ENCODE assay signal across 8 mouse cellular contexts in genomic region chr2:180025135-180025860, GRCm38 (mm10). TPM values are rescaled to one million over a fixed set of nuclear protein-coding genes. Genes with fewer than 3 reads are reported as not detected.
DNase-seq lines count a peak whose midpoint lies in the region; ATAC-seq and TF ChIP-seq lines count a peak whose summit lies in the region.

No protein-coding gene starts in this region.

- H3K4me2 ChIP-seq in forebrain, embryonic 15.5 days (replicated peaks): peak overlapping the region; percentile 82
- peak overlapping the region; percentile 95 for H3K4me2 ChIP-seq in intestine, embryonic 15.5 days (replicated peaks)
- H3K4me2 ChIP-seq in lung, embryonic 14.5 days: peak overlapping the region; percentile 72

- no peak; the same call in 1 of the 2 replicates for ATAC-seq in forebrain, embryonic 15.5 days (replicated peaks)
- ATAC-seq in intestine, embryonic 15.5 days: peak; percentile 35
- ATAC-seq in lung, embryonic 14.5 days (ENCODE audit: insufficient read depth): no peak; the same call in none of the 2 replicates

- H3K9ac ChIP-seq in forebrain, embryonic 15.5 days (replicated peaks): peak overlapping the region; percentile 98
- H3K9ac ChIP-seq in intestine, embryonic 15.5 days: peak overlapping the region; percentile 80
- H3K9ac ChIP-seq in lung, embryonic 14.5 days: peak overlapping the region; percentile 81

- peaks cover 24% of the 10 kb centered on the region for H3K36me3 ChIP-seq in forebrain, embryonic 15.5 days
- H3K36me3 ChIP-seq in intestine, embryonic 15.5 days: peaks cover 19% of the 10 kb centered on the region; the same call in 1 of the 2 replicates
- H3K36me3 ChIP-seq in lung, embryonic 14.5 days (ENCODE audit: insufficient read depth): peaks cover 35% of the 10 kb centered on the region

- peak overlapping the region; percentile 36; the same call in 1 of the 2 replicates for H3K27ac ChIP-seq in bone marrow macrophage, adult 2 months (ENCODE audit: insufficient read depth, low read depth, low read length)
- H3K27ac ChIP-seq in forebrain, embryonic 15.5 days (replicated peaks): peak overlapping the region; percentile 95
- H3K27ac ChIP-seq in intestine, embryonic 15.5 days: peak overlapping the region; percentile 93
- H3K27ac ChIP-seq in lung, embryonic 14.5 days (ENCODE audit: low read depth): peak overlapping the region; percentile 91

- no peaks in the 10 kb centered on the region for H3K9me3 ChIP-seq in forebrain, embryonic 15.5 days
- H3K9me3 ChIP-seq in intestine, embryonic 15.5 days: no peaks in the 10 kb centered on the region
- no peaks in the 10 kb centered on the region for H3K9me3 ChIP-seq in lung, embryonic 14.5 days (ENCODE audit: low read depth, low read length)

- DNase-seq in spleen, postnatal 4 days (ENCODE audit: low spot score in 2 of 2): peak; percentile 48 to 83
- no peak for DNase-seq in spleen, adult 12 weeks (ENCODE audit: low spot score)
- DNase-seq in lung, embryonic 14.5 days: peak; percentile 50
- peak; percentile 41 for DNase-seq in retina, embryonic 14.5 days (ENCODE audit: low spot score)
- no peak for DNase-seq in adipocyte (ENCODE audit: low spot score)

- under 1% methylated on average over 84 of the region's 84 CpGs for WGBS in forebrain, embryonic 15.5 days
- under 1% methylated on average over 84 of the region's 84 CpGs for WGBS in intestine, embryonic 15.5 days
- WGBS in lung, embryonic 14.5 days: 1% methylated on average over 82 of the region's 84 CpGs

- H3K4me1 ChIP-seq in bone marrow macrophage, adult 2 months (ENCODE audit: control insufficient read depth, insufficient read depth, low read length): peaks cover 16% of the 10 kb centered on the region
- H3K4me1 ChIP-seq in forebrain, embryonic 15.5 days: peaks cover 43% of the 10 kb centered on the region
- peaks cover 25% of the 10 kb centered on the region for H3K4me1 ChIP-seq in intestine, embryonic 15.5 days (replicated peaks)
- H3K4me1 ChIP-seq in lung, embryonic 14.5 days (ENCODE audit: insufficient read depth): peaks cover 15% of the 10 kb centered on the region

- H3K27me3 ChIP-seq in forebrain, embryonic 15.5 days: peaks cover 17% of the 10 kb centered on the region
- H3K27me3 ChIP-seq in intestine, embryonic 15.5 days (replicated peaks): peaks cover 15% of the 10 kb centered on the region
- H3K27me3 ChIP-seq in lung, embryonic 14.5 days (ENCODE audit: insufficient read depth, low read length): peaks cover 16% of the 10 kb centered on the region

- no peak for TF ChIP-seq CTCF in bone marrow macrophage, adult 2 months (IDR thresholded peaks at IDR 0.05; ENCODE audit: low read depth, low read length)
- TF ChIP-seq CTCF in lung, embryonic 14.5 days (IDR thresholded peaks at IDR 0.05; ENCODE audit: low read depth): no peak

- peak overlapping the region; percentile 95 for H3K4me3 ChIP-seq in bone marrow macrophage, adult 2 months (ENCODE audit: insufficient read depth, low read length)
- peak overlapping the region; percentile 100 for H3K4me3 ChIP-seq in forebrain, embryonic 15.5 days
- peak overlapping the region; percentile 94 for H3K4me3 ChIP-seq in intestine, embryonic 15.5 days (replicated peaks)
- H3K4me3 ChIP-seq in lung, embryonic 14.5 days (ENCODE audit: low read depth, low read length): peak overlapping the region; percentile 95

- TF ChIP-seq POLR2A in bone marrow macrophage, adult 2 months (IDR thresholded peaks at IDR 0.05; ENCODE audit: borderline replicate concordance, low read depth, low read length): no peak

RNA-seq across cellular contexts. Expression of gene Lsm14b, which starts 0.5 kb away (rescaled TPM):
- 26.2 and 30.9 TPM in 2 replicates for polyA plus RNA-seq in bone marrow macrophage, adult 2 months (2012; ENCODE audit: insufficient read depth, insufficient read length, missing spikeins)
- polyA plus RNA-seq in forebrain, embryonic 15.5 days (2015; fragmentation: Nextera tagmentation; extraction: Ambion mirVana): 20.6 and 23.6 TPM in 2 replicates
- polyA plus RNA-seq in intestine, embryonic 15.5 days (2015; fragmentation: Nextera tagmentation; extraction: Ambion mirVana): 5.5 and 5.6 TPM in 2 replicates
- polyA plus RNA-seq in lung, embryonic 14.5 days (2014; fragmentation: Nextera tagmentation; extraction: Ambion mirVana): 6.5 and 6.8 TPM in 2 replicates

RNA-seq across cellular contexts. Expression of gene Psma7, which starts 16.9 kb away (rescaled TPM):
- 150 and 155 TPM in 2 replicates for polyA plus RNA-seq in bone marrow macrophage, adult 2 months (2012; ENCODE audit: insufficient read depth, insufficient read length, missing spikeins)
- 541 and 580 TPM in 2 replicates for polyA plus RNA-seq in forebrain, embryonic 15.5 days (2015; fragmentation: Nextera tagmentation; extraction: Ambion mirVana)
- polyA plus RNA-seq in intestine, embryonic 15.5 days (2015; fragmentation: Nextera tagmentation; extraction: Ambion mirVana): 584 and 619 TPM in 2 replicates
- polyA plus RNA-seq in lung, embryonic 14.5 days (2014; fragmentation: Nextera tagmentation; extraction: Ambion mirVana): 548 and 630 TPM in 2 replicates

RNA-seq across cellular contexts. Expression of gene Ss18l1, which starts 17.0 kb away (rescaled TPM):
- 4.0 and 5.7 TPM in 2 replicates for polyA plus RNA-seq in bone marrow macrophage, adult 2 months (2012; ENCODE audit: insufficient read depth, insufficient read length, missing spikeins)
- polyA plus RNA-seq in forebrain, embryonic 15.5 days (2015; fragmentation: Nextera tagmentation; extraction: Ambion mirVana): 57.5 and 59.5 TPM in 2 replicates
- 3.7 and 4.2 TPM in 2 replicates for polyA plus RNA-seq in intestine, embryonic 15.5 days (2015; fragmentation: Nextera tagmentation; extraction: Ambion mirVana)
- 4.7 and 5.6 TPM in 2 replicates for polyA plus RNA-seq in lung, embryonic 14.5 days (2014; fragmentation: Nextera tagmentation; extraction: Ambion mirVana)

RNA-seq across cellular contexts. Expression of gene Mtg2, which starts 45.1 kb away (rescaled TPM):
- 10.3 and 11.7 TPM in 2 replicates for polyA plus RNA-seq in bone marrow macrophage, adult 2 months (2012; ENCODE audit: insufficient read depth, insufficient read length, missing spikeins)
- polyA plus RNA-seq in forebrain, embryonic 15.5 days (2015; fragmentation: Nextera tagmentation; extraction: Ambion mirVana): 35.6 and 38.5 TPM in 2 replicates
- polyA plus RNA-seq in intestine, embryonic 15.5 days (2015; fragmentation: Nextera tagmentation; extraction: Ambion mirVana): 24.9 and 28.2 TPM in 2 replicates
- 23.4 and 25.3 TPM in 2 replicates for polyA plus RNA-seq in lung, embryonic 14.5 days (2014; fragmentation: Nextera tagmentation; extraction: Ambion mirVana)

RNA-seq across cellular contexts. Expression of gene Taf4, which starts 48.9 kb away (rescaled TPM):
- polyA plus RNA-seq in bone marrow macrophage, adult 2 months (2012; ENCODE audit: insufficient read depth, insufficient read length, missing spikeins): 16.8 and 17.2 TPM in 2 replicates
- 4.4 and 5.3 TPM in 2 replicates for polyA plus RNA-seq in forebrain, embryonic 15.5 days (2015; fragmentation: Nextera tagmentation; extraction: Ambion mirVana)
- polyA plus RNA-seq in intestine, embryonic 15.5 days (2015; fragmentation: Nextera tagmentation; extraction: Ambion mirVana): 3.0 and 3.1 TPM in 2 replicates
- polyA plus RNA-seq in lung, embryonic 14.5 days (2014; fragmentation: Nextera tagmentation; extraction: Ambion mirVana): 4.6 and 5.5 TPM in 2 replicates

Comparison
In these comparisons a context has a peak if more than half of its experiments do, and no peak if none do; other contexts are left out.
1. DNase-seq: peak in spleen, postnatal 4 days (2 of 2), lung, embryonic 14.5 days (single experiment) and retina, embryonic 14.5 days (single experiment); none in spleen, adult 12 weeks (single experiment) and adipocyte (single experiment).
2. H3K27ac ChIP-seq: peak in every context shown above with its lines; median percentile 95 in forebrain, embryonic 15.5 days; 93 in intestine, embryonic 15.5 days; 91 in lung, embryonic 14.5 days; 36 in bone marrow macrophage, adult 2 months.
3. Peak in every context shown above with its lines, with median percentiles within 50 percentile points of each other: H3K4me3 ChIP-seq, H3K4me2 ChIP-seq and H3K9ac ChIP-seq.